Mouse (Mus musculus) kidney, adult 8-10 months (tissue): ENCODE measurements around the gene Abtb2.

Source experiments
- DNase-seq, 2 experiments: peaks; one replicate each; pipeline ENCODE4 v3.0.0; 2022

Gene Abtb2

GRCm38 (mm10) chr2:103691278-103691677 lies 125.2 kb downstream of the Abtb2 start:
- peak in 1 of 2 experiments; percentile 51 for DNase-seq

- no peak for DNase-seq
These were observed 126.7 kb downstream of the Abtb2 start for GRCm38 (mm10) chr2:103692810-103693209.

DNA sequence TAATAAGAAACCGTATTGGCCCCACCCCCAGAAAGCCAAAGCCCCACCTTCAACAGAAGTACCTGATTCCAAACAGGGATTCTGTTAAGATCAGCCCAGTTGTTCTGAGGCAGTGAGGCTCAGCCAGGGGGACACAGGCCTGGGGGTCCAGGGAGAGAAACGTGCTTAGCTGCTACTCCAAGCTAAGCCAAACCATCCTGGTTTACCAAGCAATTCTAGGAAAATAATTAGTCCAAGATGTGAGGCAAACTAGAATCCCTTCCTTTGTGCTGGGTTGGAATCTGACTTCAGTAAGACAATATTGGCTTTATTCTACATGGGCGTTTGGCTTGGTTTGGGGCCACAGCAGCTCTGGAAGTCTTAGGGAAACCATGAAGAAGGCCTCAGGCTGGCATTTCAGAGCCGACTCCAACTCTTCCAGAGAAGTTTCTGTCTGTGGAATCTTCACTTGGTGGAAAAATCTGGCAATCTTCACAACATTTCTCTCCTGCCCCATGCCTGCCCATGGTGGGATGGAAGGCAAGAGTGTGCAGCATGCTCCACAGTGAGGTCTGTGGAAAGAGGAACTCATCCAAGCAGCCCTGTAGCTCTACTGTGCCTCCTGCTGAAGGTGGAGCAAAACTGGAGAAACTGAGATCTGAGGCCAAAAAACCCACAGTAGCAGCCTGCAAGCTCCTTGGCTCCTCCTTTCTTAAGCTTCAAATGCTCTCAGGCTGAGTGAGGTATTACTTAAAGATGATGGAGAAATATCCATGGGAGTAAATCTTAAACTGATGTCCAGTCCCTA lies 128.9 kb downstream of the Abtb2 start:
- DNase-seq = no peak

- DNase-seq = peak; percentile 36 to 70
These were observed 130.1 kb downstream of the Abtb2 start for GRCm38 (mm10) chr2:103696177-103696576.

- DNase-seq = no peak
These were observed 134.4 kb downstream of the Abtb2 start for GRCm38 (mm10) chr2:103700514-103700913.

DNA sequence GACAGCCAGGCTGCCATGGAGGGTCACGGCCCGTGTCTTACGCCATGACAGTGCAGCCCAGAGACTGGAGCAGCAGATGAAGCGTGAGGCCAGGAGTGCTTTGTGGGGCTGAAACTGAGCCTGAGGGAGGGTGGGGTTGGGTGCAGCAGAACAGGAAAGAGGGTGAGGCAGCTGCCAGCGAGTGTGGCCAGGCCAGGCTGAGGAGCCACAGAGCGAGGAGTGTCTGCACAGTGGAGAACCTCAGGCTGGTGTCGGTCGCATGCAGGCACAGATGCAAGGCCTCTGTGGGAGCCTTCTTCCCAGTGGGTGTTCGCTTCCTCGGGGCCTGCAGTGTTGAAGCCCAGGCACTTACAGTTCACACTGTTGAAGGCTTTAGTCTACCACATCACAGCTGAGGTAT lies 137.2 kb downstream of the Abtb2 start:
- DNase-seq = no peak

GRCm38 (mm10) chr2:103703865-103704264 lies 137.8 kb downstream of the Abtb2 start:
- no peak for DNase-seq

GRCm38 (mm10) chr2:103705826-103706225 lies 139.7 kb downstream of the Abtb2 start:
- no peak for DNase-seq

- peak; percentile 87 to 90 for DNase-seq
These were observed 140.1 kb downstream of the Abtb2 start for GRCm38 (mm10) chr2:103706226-103706625.

- DNase-seq = no peak
These were observed 141.1 kb downstream of the Abtb2 start for GRCm38 (mm10) chr2:103707056-103707776.

- DNase-seq = no peak
These were observed 144.7 kb downstream of the Abtb2 start for GRCm38 (mm10) chr2:103710849-103711248.

- DNase-seq = peak; percentile 46 to 69
These were observed 147.7 kb downstream of the Abtb2 start for GRCm38 (mm10) chr2:103713831-103714230.

DNA sequence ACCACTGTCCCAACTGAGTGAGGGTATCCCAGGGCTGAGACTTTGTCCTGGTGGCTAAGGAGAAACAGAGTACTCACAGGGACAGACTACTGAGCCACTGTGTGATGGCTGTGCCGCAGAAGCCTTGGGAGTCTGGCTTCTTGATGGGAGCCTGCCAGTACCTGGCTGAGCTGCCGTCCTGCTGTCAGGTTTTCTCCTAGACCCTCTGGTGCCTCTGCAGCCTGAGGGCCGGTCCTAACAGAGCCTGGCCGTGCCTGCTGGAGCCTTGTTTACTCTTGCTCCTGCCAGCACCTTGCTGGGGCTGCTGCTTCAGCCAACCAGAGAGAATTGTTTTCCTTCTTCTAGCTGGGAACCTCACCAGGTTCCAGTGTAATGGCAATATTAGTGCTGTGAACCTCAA lies 148.3 kb downstream of the Abtb2 start:
- DNase-seq = no peak

DNA sequence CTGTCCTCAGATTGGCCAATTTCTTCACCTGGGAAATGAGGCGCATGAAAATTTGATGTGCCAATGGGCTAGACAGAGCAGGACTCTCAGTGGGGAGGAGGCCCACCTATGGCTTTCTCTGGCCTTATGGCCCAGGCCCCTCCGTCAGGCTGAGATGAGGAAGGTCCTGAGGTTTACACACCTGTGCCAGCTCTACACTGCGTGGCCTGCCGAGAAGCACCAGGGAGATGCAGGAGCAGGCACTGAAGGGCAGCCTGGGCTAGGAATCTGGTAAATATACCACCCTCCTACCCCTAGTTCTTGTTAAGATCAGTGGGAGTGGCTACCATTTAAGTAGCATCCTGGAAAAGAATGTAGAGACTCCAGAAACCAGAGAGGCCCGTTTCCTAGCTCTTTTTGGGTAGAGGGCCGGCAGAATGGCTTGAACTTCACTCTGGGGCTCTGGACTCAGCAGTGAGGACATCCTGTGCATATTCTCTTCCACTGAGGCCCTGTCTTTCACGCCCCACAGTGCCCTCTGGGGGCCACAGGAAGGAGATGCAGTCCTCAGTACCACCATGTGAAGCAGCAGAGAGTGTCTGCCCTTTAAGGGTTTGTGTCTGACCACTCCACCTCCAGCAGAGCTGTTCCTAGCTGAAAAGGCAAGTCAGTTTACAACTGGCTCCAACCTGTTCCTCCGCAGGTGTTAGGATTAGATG lies 152.6 kb downstream of the Abtb2 start:
- DNase-seq = peak; percentile 71 to 74

DNA sequence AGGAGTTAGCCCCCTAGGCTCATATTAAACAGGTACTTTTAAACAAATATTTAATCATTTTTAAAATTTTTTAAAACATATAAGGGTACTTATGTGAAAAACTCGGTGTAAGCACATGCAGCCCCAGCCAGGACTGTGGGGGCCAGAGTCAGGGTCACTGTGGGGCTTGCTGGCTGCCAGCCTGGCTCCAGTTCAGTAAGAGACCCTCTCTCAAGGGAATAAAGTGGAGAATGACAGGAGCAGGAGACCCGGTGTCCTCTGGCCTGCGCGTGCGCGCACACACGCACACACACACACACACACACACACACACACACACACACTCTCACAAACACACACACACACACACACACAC lies 153.2 kb downstream of the Abtb2 start:
- DNase-seq = no peak

DNA sequence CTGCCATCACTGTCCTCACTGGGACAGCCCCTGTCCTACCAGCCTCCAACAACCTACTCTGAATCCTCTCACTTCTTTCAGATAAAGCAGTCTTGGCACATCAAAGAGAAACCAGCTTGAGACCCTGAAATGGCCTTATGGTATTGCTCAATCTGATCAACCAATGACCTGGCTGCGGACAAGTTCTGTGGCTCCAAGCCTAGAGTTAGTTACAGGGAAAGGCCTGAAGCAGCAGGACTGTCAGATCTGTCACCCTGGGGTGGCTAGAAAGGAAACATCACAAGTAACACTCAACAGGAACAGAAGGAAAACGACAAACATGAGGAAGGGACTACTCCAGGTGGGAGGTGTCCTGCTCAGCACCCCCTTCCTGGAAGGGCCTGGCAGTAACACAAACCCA lies 158.4 kb downstream of the Abtb2 start:
- DNase-seq = no peak

- DNase-seq = no peak
These were observed 162.0 kb downstream of the Abtb2 start for GRCm38 (mm10) chr2:103728027-103728540.

DNA sequence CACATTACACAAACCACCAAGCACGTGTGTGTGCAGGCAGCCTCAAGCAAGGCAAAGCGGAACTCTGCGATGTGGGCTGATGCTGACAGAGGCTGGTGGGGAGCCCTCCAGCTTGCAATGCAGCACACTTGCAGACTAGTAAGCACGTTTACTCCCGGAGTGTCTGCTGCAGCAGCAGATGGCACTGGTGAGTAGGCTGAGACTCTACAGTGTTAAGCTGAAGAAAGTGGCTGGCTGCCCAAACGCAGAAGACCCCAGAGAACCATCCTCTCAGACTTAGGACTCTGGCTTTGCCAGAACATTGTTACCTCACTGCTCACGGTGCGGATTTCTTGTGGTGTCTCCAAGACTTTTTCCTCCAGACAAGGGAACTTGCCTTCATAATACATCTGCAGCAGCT lies 164.9 kb downstream of the Abtb2 start:
- no peak for DNase-seq

DNA sequence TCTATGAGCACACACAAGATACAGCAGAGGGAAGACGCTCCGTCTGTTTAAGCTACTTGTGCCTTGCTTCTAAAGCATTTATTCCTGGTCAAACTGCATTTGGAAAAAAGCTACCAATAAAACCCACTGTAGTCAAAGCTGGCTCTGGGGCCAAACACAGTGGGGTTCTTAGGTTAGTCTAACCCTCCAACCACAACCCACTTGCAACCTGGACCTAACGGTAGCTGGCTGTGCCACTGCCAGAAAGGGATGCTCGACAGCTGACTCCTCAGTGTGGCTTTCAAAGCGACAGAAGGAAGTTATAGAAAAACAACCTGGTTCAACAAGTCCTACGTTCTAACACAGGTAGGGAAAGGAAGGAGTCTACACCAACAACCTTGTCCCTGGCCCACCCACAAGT lies 165.3 kb downstream of the Abtb2 start:
- no peak for DNase-seq

GRCm38 (mm10) chr2:103742821-103743220 lies 176.7 kb downstream of the Abtb2 start:
- DNase-seq = no peak

DNA sequence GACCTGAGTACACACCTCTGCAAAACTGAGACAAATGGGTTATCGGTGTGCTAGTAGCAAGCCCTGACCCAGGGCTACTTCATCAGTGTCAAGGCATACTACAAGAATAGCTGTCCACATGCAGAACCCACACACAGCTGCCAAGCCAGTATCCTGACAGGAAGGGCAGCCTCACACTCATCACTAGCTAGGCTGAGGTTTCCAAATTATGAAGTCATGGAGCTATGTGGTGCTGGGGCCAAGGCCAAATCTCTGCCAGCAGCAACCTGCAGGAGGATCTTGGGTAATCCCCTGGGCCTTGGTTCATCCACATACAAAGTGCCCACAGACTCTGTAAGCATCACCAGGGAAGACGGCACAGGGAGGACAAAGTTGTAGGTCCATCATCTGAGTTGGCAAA lies 177.4 kb downstream of the Abtb2 start:
- peak in 1 of 2 experiments; percentile 4 for DNase-seq

DNA sequence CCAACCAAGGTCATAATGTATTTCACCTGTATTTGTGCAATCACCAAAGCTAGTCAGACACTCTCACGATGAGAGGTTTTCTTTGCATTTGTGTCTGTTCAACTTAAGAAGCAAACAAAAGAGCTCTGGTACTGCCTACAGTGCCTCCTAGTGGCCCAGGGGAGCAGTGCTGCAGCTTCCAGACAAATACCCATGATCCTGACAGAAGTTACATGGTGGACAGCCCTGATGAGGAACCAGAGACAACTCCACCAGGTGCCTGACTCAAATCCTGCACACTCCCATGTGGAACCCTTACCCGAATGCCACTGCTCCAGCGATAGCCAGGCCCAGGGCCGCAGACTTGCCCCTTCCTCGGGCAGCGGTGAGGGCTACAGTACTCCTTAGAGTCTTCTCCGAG lies 177.9 kb downstream of the Abtb2 start:
- peak; percentile 18 to 67 for DNase-seq

DNA sequence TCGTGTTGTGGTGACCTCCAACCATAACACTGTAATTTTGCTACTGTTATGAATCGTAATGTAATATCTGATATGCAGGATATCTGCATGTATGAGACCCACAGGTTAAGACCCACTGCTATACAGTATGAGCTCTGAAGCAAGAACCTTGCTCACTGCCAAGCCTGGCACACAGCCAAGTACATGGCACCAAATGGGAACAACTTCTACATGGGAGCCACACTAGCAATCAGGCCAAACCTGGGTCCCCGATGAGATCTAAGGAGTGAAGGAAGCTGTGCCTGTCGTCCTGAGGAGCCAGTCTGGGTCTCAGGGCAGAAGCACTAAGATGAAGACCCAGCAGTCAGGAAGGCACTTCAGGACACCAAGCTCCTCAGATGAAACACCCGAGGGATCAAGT lies 179.4 kb downstream of the Abtb2 start:
- DNase-seq = no peak

- no peak for DNase-seq
These were observed 180.0 kb downstream of the Abtb2 start for GRCm38 (mm10) chr2:103746096-103746495.
